Mouse (Mus musculus) limb, embryonic 13.5 days (tissue): ENCODE results near the gene Sike1. TPM values are rescaled to one million over a fixed set of nuclear protein-coding genes. Genes with fewer than 3 reads are reported as not detected.

Experiments used
- ATAC-seq: fragments of 200-750 bp; cut with Nextera tagmentation; 2 replicates; pipeline ENCODE4 v1.8.0; 2017; ENCODE audit warnings: low read depth, moderate number of reproducible peaks, moderate TSS enrichment; ENCODE audit not compliant: low FRiP score
- H3K27ac ChIP-seq: fragments of 300-500 bp; sonication (generic); 2 replicates; pipeline ENCODE4 v1.5.1; 2015; ENCODE audit warnings: inconsistent platforms, mild to moderate bottlenecking, moderate library complexity
- H3K27me3 ChIP-seq: fragments of 300-500 bp; sonication (generic); 2 replicates; pipeline ENCODE4 v1.6.1; 2015; ENCODE audit warnings: mild to moderate bottlenecking, inconsistent platforms
- H3K36me3 ChIP-seq: fragments of 300-500 bp; sonication (generic); 2 replicates; pipeline ENCODE4 v1.6.1; 2015; ENCODE audit warnings: inconsistent platforms, mild to moderate bottlenecking, moderate library complexity
- H3K4me1 ChIP-seq: fragments of 300-500 bp; sonication (generic); 2 replicates; pipeline ENCODE4 v1.6.1; 2015; ENCODE audit warnings: inconsistent platforms
- H3K4me2 ChIP-seq: fragments of 300-500 bp; sonication (generic); replicated peaks from 2 replicates; pipeline ENCODE4 v1.6.1; 2015; ENCODE audit warnings: inconsistent platforms, mild to moderate bottlenecking, moderate library complexity
- H3K4me3 ChIP-seq: fragments of 300-500 bp; sonication (generic); 2 replicates; pipeline ENCODE4 v1.5.1; 2015; ENCODE audit warnings: moderate library complexity, mild to moderate bottlenecking, inconsistent platforms
- H3K9ac ChIP-seq: fragments of 300-500 bp; sonication (generic); 2 replicates; pipeline ENCODE4 v1.6.1; 2015; ENCODE audit warnings: mild to moderate bottlenecking, inconsistent platforms
- H3K9me3 ChIP-seq: fragments of 300-500 bp; sonication (generic); 2 replicates; pipeline ENCODE4 v1.6.1; 2016; ENCODE audit warnings: inconsistent platforms
- WGBS: fragments of 180-500 bp; shearing (Covaris S2); methylation state at CpG from one replicate; pipeline ENCODE4 v1.1.7; 2015; 5-methylcytosine and 5-hydroxymethylcytosine counted together
- polyA plus RNA-seq: library from polyadenylated mRNA; unstranded; fragments of >200 nt; fragmentation: Nextera tagmentation; extraction: Ambion mirVana; gene quantifications from 2 replicates; pipeline ENCODE4 v1.2.1, GENCODE M21; 2015

The Sike1 gene
- polyA plus RNA-seq, result 56.1 and 60.1 TPM in 2 replicates

- Histone ChIP-seq H3K4me3 (peak within 1 kb of the TSS; percentile 70), H3K4me2 (peak within 1 kb of the TSS; percentile 75)
- WGBS, result under 1% methylated on average over 46 of the region's 60 CpGs
Observed at GRCm38 (mm10) chr3:102995605-102996321, at the start of gene Sike1. TSS of gene Sike1 (plus strand) at chr3:102995708.

GRCm38 (mm10) chr3:102946312-102946711, 49.2 kb upstream of the Sike1 start:
- no peaks in the 10 kb centered on the region for H3K27me3 ChIP-seq
- ATAC-seq, result no peak
- H3K4me1 ChIP-seq, result no peaks in the 10 kb centered on the region
- WGBS, result 81% methylated on average over 3 of the region's 3 CpGs
- no peak overlapping the region for H3K4me3 ChIP-seq
- H3K27ac ChIP-seq, result no peak overlapping the region
- H3K36me3 ChIP-seq, result no peaks in the 10 kb centered on the region
- no peaks in the 10 kb centered on the region for H3K9me3 ChIP-seq
- no peak overlapping the region for H3K9ac ChIP-seq
- H3K4me2 ChIP-seq, result no peak overlapping the region

More at GRCm38 (mm10) chr3:102995605-102996321, at the start of gene Sike1:
- ATAC-seq, result peak; percentile 98
- Histone ChIP-seq H3K9ac (peak within 1 kb of the TSS; percentile 85), H3K36me3 (peaks cover 28% of the 10 kb centered on the region), H3K4me1 (peaks cover 15% of the 10 kb centered on the region), H3K27me3 (no peaks in the 10 kb centered on the region), H3K27ac (peak within 1 kb of the TSS; percentile 83), H3K9me3 (no peaks in the 10 kb centered on the region)

GRCm38 (mm10) chr3:102946861-102947260, 48.6 kb upstream of the Sike1 start:
- Histone ChIP-seq H3K9me3 (no peaks in the 10 kb centered on the region), H3K4me3 (no peak overlapping the region), H3K9ac (no peak overlapping the region), H3K4me1 (no peaks in the 10 kb centered on the region), H3K27ac (no peak overlapping the region), H3K36me3 (no peaks in the 10 kb centered on the region), H3K27me3 (no peaks in the 10 kb centered on the region), H3K4me2 (no peak overlapping the region)
- ATAC-seq, result no peak
- WGBS, result 61% methylated on average over 5 of the region's 5 CpGs

- no peak overlapping the region for H3K4me2 ChIP-seq
- H3K36me3 ChIP-seq, result no peaks in the 10 kb centered on the region
- 89% methylated on average over 12 of the region's 12 CpGs for WGBS
- no peak overlapping the region for H3K27ac ChIP-seq
- no peaks in the 10 kb centered on the region for H3K4me1 ChIP-seq
- H3K27me3 ChIP-seq, result no peaks in the 10 kb centered on the region
- no peak overlapping the region for H3K4me3 ChIP-seq
- no peak for ATAC-seq
- no peak overlapping the region for H3K9ac ChIP-seq
- no peaks in the 10 kb centered on the region for H3K9me3 ChIP-seq
Observed at GRCm38 (mm10) chr3:102954476-102954875, 41.0 kb upstream of the Sike1 start.

GRCm38 (mm10) chr3:102955143-102955542, 40.4 kb upstream of the Sike1 start:
- Histone ChIP-seq H3K27ac (no peak overlapping the region), H3K36me3 (no peaks in the 10 kb centered on the region), H3K4me2 (no peak overlapping the region), H3K4me3 (no peak overlapping the region), H3K4me1 (no peaks in the 10 kb centered on the region), H3K27me3 (no peaks in the 10 kb centered on the region), H3K9me3 (no peaks in the 10 kb centered on the region), H3K9ac (no peak overlapping the region)
- WGBS, result 87% methylated on average over 3 of the region's 3 CpGs
- ATAC-seq, result no peak

GRCm38 (mm10) chr3:102955596-102955995, 39.9 kb upstream of the Sike1 start:
- no peak for ATAC-seq
- no peaks in the 10 kb centered on the region for H3K4me1 ChIP-seq
- no peak overlapping the region for H3K27ac ChIP-seq
- WGBS, result 68% methylated on average over 3 of the region's 3 CpGs
- no peaks in the 10 kb centered on the region for H3K36me3 ChIP-seq
- H3K4me3 ChIP-seq, result no peak overlapping the region
- H3K9ac ChIP-seq, result no peak overlapping the region
- H3K27me3 ChIP-seq, result no peaks in the 10 kb centered on the region
- no peak overlapping the region for H3K4me2 ChIP-seq
- no peaks in the 10 kb centered on the region for H3K9me3 ChIP-seq

- Histone ChIP-seq H3K27me3 (no peaks in the 10 kb centered on the region), H3K9ac (no peak within 1 kb of the TSS), H3K27ac (no peak within 1 kb of the TSS), H3K4me2 (no peak within 1 kb of the TSS), H3K36me3 (no peaks in the 10 kb centered on the region), H3K9me3 (no peaks in the 10 kb centered on the region), H3K4me1 (no peaks in the 10 kb centered on the region), H3K4me3 (no peak within 1 kb of the TSS)
- WGBS, result 25% methylated on average over 3 of the region's 3 CpGs
- ATAC-seq, result no peak
Observed at GRCm38 (mm10) chr3:102964033-102964432, 31.5 kb upstream of the Sike1 start, which contains the start of gene Nr1h5. TSS of gene Nr1h5 (minus strand) at chr3:102964133.

GRCm38 (mm10) chr3:102970067-102970466, 25.4 kb upstream of the Sike1 start:
- Histone ChIP-seq H3K27ac (no peak overlapping the region), H3K9me3 (no peaks in the 10 kb centered on the region), H3K27me3 (no peaks in the 10 kb centered on the region), H3K4me2 (no peak overlapping the region), H3K4me1 (no peaks in the 10 kb centered on the region), H3K9ac (no peak overlapping the region), H3K36me3 (no peaks in the 10 kb centered on the region), H3K4me3 (no peak overlapping the region)
- ATAC-seq, result no peak
- WGBS, result 84% methylated on average over 9 of the region's 9 CpGs

- H3K4me3 ChIP-seq, result no peak overlapping the region
- H3K27me3 ChIP-seq, result no peaks in the 10 kb centered on the region
- no peaks in the 10 kb centered on the region for H3K36me3 ChIP-seq
- no peak overlapping the region for H3K4me2 ChIP-seq
- no peak for ATAC-seq
- no peaks in the 10 kb centered on the region for H3K4me1 ChIP-seq
- no peak overlapping the region for H3K9ac ChIP-seq
- H3K9me3 ChIP-seq, result no peaks in the 10 kb centered on the region
- 89% methylated on average over 3 of the region's 3 CpGs for WGBS
- H3K27ac ChIP-seq, result no peak overlapping the region
Observed at GRCm38 (mm10) chr3:102970508-102970907, 25.0 kb upstream of the Sike1 start.

GRCm38 (mm10) chr3:102976906-102977305, 18.6 kb upstream of the Sike1 start:
- H3K9me3 ChIP-seq, result no peaks in the 10 kb centered on the region
- H3K9ac ChIP-seq, result no peak overlapping the region
- no peak overlapping the region for H3K27ac ChIP-seq
- H3K36me3 ChIP-seq, result no peaks in the 10 kb centered on the region
- H3K4me1 ChIP-seq, result no peaks in the 10 kb centered on the region
- H3K4me2 ChIP-seq, result no peak overlapping the region
- no peak for ATAC-seq
- H3K27me3 ChIP-seq, result no peaks in the 10 kb centered on the region
- no peak overlapping the region for H3K4me3 ChIP-seq
- 88% methylated on average over 4 of the region's 4 CpGs for WGBS

GRCm38 (mm10) chr3:102979550-102980348, 15.8 kb upstream of the Sike1 start:
- H3K4me3 ChIP-seq, result no peak overlapping the region
- no peak for ATAC-seq
- H3K9me3 ChIP-seq, result no peaks in the 10 kb centered on the region
- no peak overlapping the region for H3K9ac ChIP-seq
- H3K27me3 ChIP-seq, result no peaks in the 10 kb centered on the region
- H3K4me2 ChIP-seq, result no peak overlapping the region
- no peak overlapping the region for H3K27ac ChIP-seq
- H3K36me3 ChIP-seq, result no peaks in the 10 kb centered on the region
- H3K4me1 ChIP-seq, result no peaks in the 10 kb centered on the region
- 51% methylated on average over 10 of the region's 10 CpGs for WGBS

- Histone ChIP-seq H3K9ac (no peak overlapping the region), H3K4me1 (no peaks in the 10 kb centered on the region), H3K9me3 (no peaks in the 10 kb centered on the region), H3K36me3 (no peaks in the 10 kb centered on the region), H3K4me2 (no peak overlapping the region), H3K4me3 (no peak overlapping the region), H3K27ac (no peak overlapping the region), H3K27me3 (no peaks in the 10 kb centered on the region)
- no peak for ATAC-seq
- WGBS, result 77% methylated on average over 3 of the region's 3 CpGs
Observed at GRCm38 (mm10) chr3:102980349-102980736, 15.2 kb upstream of the Sike1 start.
